Mouse (Mus musculus): Measurements from ENCODE around the gene Tmem121b.

Tmem121b gene

DNA sequence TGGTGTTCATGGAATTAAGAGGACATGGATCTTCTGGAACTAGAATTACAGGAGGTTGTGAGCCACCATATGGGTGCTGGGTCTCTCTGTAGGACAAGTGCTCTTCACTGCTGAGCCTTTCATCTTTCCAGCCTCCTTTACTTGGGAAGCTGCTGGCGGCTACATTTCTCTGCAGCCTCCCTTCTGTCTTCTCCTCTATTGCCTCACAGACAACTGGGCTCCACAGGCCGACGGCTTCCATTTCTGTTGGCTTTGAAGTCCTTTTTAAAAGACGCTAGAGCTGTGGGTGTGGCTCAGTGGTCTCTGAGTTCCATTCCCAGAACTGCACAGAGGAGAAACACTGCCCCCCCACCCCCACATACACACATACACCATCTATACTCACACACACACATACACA is 28.2 kb downstream of the Tmem121b start:
- no peak for DNase-seq (ENCODE audit: low spot score)

DNA sequence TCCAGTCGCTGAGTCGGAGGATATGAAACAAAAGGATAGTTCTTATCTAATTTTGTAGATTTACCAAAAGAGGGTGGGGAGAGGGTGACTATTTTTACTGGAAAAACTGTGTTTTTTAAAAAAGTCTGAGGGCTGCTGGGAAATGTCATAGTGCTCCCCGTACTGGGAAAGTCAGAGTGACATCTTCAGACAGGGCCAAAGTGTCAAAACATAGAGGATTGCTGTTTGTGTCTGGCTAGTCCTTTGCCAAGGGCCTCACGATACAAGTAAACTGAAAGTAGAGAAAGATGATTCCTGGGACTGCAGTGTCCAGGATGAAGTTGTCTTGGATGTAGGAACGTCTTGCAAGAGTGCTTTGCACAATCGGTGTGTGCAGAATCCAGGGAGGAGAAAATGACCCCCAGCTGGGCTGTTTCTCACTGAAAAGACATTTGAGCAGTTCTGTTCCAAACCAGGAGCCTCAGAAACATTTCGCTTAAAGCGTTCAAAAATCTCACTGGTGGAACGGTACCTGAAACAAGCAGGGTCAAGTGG is 29.1 kb downstream of the Tmem121b start:
- DNase-seq (ENCODE audit: low spot score), result no peak

DNA sequence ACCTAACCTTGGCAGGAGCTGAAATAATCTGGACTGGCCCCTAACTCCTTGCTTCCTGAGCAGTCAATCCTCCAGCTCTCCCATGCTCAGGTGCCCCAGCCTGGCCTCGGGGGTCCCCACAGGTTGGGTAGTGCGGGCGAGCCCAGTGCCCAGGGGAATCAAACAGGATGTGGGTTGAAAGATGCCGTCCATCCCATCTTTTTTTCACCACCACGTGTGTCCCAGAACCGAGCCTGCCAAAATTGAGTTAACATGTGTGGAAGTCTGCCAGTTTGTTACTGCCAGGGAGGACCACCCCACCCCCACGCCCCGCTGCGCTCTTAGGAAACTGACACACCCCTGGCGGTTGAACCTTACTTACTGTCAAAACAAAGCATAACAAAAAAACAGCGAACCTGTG is 29.7 kb downstream of the Tmem121b start:
- DNase-seq (ENCODE audit: low spot score), result no peak

DNA sequence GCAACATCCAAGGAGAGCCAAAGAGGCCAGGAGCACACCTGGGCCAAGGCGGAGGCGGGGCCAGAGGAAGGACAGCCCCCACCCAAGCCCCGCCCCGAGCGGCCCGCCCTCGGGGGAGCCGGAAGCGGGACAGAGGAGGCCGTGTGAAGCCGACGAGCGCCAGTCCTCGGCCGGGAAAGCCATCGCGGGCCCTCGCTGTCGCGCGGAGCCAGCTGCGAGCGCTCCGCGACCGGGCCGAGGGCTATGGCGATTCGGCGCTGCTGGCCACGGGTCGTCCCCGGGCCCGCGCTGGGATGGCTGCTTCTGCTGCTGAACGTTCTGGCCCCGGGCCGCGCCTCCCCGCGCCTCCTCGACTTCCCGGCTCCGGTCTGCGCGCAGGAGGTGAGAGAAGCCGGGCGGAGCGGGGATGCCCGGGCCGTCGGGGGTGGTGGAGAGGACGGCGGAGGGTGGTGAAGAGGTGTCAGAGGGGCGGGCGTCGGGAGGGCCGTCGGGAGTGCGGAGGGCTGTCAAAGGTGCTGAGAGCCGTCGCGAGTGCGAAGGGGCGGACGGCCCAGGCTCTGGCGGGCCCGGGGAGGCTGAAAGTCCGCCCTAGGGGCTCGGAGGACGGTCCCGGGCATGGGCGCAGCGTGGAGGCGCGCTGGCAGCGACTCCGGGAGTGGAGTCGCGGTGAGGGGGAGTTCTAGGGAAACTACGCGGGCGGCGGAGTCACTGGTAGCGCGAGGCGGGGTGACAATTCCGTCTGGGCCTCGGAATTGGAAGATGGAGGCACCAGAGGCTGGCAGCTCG is 30.3 kb downstream of the Tmem121b start, which contains the start of gene Il17ra:
Gene Il17ra (plus strand): TSS at position 162 of the 786 bp plus-strand sequence.
- peak; percentile 58 for DNase-seq (ENCODE audit: low spot score)

DNA sequence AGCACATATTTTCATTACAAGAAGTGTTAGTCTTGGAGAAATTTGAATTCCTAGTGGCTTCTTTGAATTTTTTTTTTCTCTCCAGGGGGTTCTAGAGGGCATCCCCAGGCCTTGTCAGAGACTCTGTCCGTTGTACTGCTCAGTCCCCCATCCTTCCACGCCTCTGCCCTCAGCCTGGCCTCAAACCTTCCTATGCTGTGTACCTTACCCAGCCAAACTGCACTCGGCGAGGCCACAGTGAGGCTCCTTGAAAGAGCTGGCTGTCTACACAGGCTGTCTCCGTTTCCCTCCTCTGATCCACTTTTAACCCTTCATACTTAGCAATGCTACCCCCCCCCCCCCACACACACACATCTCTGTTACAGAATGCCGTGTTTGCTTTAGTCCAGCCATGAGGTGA is 31.4 kb downstream of the Tmem121b start:
- DNase-seq (ENCODE audit: low spot score), result no peak

DNA sequence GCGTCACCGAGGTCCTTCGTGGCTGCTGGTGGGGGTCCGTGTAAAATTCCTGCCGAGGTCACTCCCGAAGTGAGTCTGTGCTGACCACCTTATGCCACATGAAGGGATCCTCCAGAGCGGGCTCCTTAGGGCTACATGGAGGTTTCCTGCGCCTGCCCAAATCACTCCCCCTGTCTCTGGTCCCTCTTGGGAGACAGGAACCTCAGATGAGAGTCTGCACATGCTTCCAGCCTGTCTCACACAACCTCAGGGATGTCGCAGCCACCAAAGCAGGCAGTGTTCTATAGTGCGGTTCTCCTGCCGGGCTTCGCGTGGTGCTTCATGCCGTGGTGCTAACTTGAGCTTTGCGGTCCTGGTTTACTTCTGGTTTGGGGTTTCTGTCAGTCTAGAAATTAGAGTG is 32.4 kb downstream of the Tmem121b start:
- no peak for DNase-seq (ENCODE audit: low spot score)

DNA sequence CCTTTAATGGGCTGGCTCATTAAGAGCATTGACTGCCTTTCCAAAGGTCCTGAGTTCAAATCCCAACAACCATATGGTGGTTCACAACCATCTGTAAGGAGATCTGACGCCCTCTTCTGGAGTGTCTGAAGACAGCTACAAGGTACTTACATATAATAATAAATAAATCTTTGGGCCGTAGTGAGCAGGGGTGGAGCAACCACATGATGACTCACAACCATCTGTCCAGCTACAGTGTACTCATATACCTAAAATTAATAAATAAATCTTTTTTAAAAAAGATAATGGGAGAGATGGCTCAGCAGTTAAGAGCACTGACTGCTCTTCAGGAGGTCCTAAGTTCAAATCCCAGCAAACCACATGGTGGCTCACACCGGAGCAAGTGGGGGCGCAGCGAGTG is 35.9 kb downstream of the Tmem121b start:
- no peak for DNase-seq (ENCODE audit: low spot score)

DNA sequence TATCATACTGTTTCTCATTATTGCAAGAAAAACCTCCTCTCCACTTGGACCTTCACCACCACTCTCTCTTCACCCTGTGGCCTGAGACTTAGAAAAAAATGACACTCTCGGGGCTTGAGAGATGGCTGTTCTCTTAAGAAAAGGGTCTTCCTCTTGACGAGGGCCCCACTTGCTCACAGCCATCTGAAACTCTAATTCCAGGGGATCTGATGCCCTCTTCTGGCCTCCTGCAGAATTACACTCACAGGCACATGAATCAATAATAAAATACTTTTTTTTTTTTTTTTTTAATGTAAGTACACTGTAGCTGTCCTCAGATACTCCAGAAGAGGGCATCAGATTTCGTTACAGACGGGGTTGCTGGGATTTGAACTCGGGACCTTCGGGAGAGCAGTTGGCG is 36.5 kb downstream of the Tmem121b start:
- DNase-seq (ENCODE audit: low spot score), result no peak

DNA sequence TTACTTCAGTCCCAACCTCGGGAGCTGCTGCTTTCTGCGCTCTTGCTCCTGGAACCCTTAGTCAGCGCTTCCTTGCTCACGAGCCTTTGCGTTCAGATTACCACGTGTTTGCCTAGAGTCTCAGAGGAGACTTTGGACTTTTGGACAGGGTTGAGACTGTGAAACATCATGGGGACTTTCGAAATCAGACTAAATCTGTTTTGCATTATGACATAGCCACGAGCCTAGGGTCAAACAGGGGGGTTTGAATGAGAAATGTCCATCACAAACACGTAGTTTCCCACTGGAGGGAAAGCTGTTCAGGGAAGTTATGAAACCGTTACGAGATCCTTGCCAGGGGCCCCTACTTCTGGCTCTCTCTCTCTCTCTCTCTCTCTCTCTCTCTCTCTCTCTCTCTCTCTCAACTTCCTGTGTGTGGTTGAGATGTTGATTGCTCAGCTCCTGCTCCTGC is 39.0 kb downstream of the Tmem121b start:
- no peak for DNase-seq (ENCODE audit: low spot score)

DNA sequence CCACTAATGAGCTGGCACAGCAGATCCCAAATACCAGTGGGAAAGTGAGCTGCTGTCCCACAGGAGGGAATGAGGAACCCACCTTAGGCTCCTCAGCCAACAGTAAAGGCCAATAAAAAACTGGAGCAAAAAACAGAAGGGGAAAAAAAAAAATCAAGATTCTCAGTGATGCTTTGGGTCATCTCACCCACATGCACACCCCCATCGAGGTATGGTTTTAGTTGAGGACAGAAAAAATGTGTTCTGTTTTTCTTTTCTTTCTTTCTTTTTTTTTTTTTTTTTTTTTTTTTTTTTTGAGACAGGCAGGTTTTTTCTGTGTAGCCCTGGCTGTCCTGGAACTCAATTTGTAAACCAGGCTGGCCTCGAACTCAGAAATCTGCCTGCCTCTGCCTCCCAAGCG is 40.1 kb downstream of the Tmem121b start:
- DNase-seq (ENCODE audit: low spot score), result no peak

DNA sequence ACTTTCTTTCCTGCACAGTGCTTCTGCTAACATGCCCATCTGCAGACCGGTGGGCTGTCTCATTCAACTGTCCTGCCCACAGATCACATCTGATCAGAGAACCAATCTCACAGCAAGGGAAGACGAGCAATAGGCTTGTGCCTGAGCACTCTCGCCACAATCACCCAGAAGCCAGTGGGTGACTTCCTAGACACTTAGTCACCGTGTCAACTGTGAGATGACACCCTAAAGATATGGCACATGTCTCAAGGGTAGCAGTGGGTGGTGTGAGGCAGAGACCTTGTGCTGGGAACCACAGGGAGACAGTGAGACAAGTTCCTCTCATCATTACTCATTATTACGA is 40.5 kb downstream of the Tmem121b start:
- no peak for DNase-seq (ENCODE audit: low spot score)

DNA sequence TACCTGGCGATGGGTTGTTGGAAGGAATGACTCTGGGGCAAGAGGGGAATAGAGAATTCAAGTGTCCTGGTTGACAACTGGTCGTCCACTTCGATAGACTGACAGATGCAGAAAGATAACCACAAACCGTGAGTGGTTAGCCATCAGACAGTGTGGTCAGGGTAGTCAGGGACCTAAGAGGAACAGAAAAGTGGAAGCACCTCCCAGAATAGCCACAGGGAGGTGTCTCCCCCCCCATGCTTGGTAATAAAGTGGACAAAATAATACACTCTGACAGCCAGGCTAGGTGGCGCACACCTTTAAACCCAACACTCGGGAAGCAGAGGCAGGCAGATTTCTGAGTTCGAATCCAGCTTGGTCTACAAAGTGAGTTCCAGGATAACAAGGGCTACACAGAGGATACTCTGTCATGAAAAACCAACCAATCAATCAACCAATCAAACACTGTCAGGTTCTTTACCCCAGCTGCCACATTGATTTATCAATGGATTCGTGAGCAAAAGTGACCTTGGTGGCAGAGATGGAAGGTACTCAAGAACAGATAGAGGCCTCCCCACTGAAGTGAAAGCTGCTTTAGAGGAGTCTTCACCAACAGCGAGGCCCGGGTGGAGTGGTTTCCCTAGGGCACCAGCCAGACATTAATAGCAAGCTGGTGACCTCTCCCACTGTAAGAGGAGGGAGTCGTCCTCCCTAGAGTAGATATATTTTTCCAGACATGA is 41.1 kb downstream of the Tmem121b start:
- DNase-seq (ENCODE audit: low spot score), result no peak

DNA sequence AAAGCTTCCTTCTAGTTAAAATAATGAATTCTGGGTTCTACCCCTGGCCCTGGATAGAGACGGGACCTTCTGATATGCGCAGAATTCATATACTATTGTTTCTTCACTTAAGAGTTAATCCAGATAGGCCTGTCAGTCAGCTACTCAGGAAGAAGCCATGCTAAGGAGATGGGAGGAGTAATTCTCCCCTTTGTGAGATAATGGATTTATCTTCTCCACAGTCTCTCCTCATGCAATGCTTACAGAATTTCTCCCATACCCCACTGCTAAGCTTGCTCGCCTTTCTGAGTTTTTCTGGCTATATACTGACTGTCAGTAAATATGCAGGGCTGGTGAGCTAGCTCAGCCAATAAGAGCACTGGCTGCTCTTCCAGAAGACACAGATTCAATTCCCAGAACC is 43.4 kb downstream of the Tmem121b start:
- DNase-seq (ENCODE audit: low spot score), result no peak

DNA sequence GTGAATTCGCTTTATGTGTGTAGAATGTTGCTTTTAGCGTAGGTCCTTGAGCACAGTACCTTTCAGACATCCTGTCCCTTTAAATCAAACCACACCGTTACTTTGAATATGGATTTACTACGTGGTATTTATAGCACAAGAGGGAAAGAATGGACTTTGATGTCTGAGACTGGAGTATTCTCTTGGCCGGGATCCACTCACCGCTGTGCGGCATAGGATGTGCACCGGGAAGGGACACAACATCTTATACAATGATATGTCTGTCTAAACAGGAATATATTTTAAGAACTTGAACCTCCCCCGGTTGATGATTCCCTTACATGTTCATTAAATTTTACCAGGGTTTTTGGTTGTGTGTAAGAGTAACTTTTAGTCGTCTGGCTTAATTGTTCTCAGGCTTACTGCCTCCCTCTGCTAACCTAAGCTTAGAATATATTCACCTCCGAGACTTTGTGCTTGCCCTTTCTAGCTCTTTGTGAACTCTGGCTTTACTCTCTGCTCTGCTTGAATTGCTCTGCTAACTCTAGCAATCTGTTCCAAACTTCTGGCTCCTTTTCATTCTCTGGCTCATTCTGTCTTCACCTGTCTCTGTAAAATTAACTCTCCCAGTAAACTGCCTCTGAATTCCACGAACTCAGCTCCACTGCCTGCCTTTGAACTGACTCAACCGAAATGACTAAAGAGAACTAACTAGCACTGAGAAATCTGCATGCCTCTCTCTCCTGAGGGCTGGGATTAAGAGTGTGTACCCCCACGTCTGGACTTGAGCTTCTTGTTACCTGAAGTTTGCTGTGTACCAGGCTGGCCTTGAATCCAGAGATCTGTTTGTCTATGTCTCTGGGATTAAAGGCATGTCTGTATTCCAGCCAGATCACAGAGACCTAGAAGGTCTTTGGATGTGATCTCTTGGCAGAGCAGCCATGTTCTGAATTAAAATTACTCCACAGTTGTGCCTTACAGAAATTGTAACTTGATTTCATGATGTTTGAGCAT is 49.9 kb downstream of the Tmem121b start:
- DNase-seq (ENCODE audit: low spot score), result no peak

DNA sequence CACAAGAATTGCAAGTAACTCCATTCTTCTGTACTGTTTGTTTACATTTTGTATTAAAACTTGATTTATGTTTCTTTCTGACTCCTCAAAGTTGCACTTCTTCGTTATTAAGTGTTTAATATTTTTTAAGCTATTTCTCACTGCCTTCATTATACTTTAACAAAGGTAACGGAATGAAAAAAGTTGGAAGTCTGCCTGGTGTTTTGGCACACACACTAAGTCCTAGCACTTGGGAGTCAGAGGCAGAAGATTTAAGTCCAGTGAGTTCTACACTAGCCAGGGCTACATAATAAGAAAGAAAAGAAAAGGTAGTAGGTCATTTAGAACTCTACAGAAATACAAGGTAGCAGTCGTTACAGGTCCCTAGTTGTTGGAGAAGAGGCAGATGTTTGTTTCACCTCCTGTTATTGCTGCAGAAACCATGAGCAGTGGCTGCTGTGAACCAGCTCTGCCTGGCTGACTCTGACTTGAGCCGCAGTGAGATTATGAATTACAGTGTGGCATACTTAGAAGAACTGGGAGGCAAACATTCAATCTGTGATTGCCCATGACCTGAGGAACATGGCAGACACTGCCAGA is 51.3 kb downstream of the Tmem121b start:
- DNase-seq (ENCODE audit: low spot score), result no peak

Measured in layer of hippocampus, adult 11-12 months (tissue).